Mouse (Mus musculus): ENCODE results near the gene Mms19. TPM values are rescaled to one million over a fixed set of nuclear protein-coding genes. Genes with fewer than 3 reads are reported as not detected.
"Not testable (repeated sequence)": the region's sequence is repeated elsewhere in the genome, so short reads cannot be mapped to it uniquely, and the experiment has no call there.

The Mms19 gene
- polyA plus RNA-seq, 1 experiment from 2014 or later: 42.0 TPM

- H3K9me3 ChIP-seq (replicated peaks): no peaks in the 10 kb centered on the region
Measured at GRCm38 (mm10) chr19:41920412-41921067, 60.4 kb downstream of the Mms19 start.

GRCm38 (mm10) chr19:41919471-41919870, 61.5 kb downstream of the Mms19 start:
- peaks cover 6% of the 10 kb centered on the region for H3K4me1 ChIP-seq
- ATAC-seq (ENCODE audit: insufficient number of reproducible peaks, low FRiP score, low TSS enrichment, low read depth): no peak
- H3K4me3 ChIP-seq (replicated peaks): no peak overlapping the region
- peaks cover 66% of the 10 kb centered on the region for H3K36me3 ChIP-seq
- no peaks in the 10 kb centered on the region for H3K9me3 ChIP-seq (replicated peaks)
- H3K4me2 ChIP-seq (replicated peaks): no peak overlapping the region
- no peaks in the 10 kb centered on the region for H3K27me3 ChIP-seq
- H3K9ac ChIP-seq: no peak overlapping the region
- H3K27ac ChIP-seq (replicated peaks): no peak overlapping the region
- 73% methylated on average over 4 of the region's 4 CpGs for WGBS

More at GRCm38 (mm10) chr19:41920412-41921067, 60.4 kb downstream of the Mms19 start:
- H3K36me3 ChIP-seq: peaks cover 71% of the 10 kb centered on the region
- no peaks in the 10 kb centered on the region for H3K4me1 ChIP-seq
- no peaks in the 10 kb centered on the region for H3K27me3 ChIP-seq
- H3K9ac ChIP-seq: no peak overlapping the region
- ATAC-seq (ENCODE audit: insufficient number of reproducible peaks, low FRiP score, low TSS enrichment, low read depth): no peak
- no peak overlapping the region for H3K4me2 ChIP-seq (replicated peaks)
- no peak overlapping the region for H3K27ac ChIP-seq (replicated peaks)
- WGBS: 71% methylated on average over 5 of the region's 5 CpGs
- H3K4me3 ChIP-seq (replicated peaks): no peak overlapping the region

GRCm38 (mm10) chr19:41916853-41917252, 64.1 kb downstream of the Mms19 start:
- no peaks in the 10 kb centered on the region for H3K27me3 ChIP-seq
- H3K9ac ChIP-seq: no peak overlapping the region
- peaks cover 42% of the 10 kb centered on the region for H3K36me3 ChIP-seq
- H3K27ac ChIP-seq (replicated peaks): no peak overlapping the region
- no peak for ATAC-seq (ENCODE audit: insufficient number of reproducible peaks, low FRiP score, low TSS enrichment, low read depth)
- no peaks in the 10 kb centered on the region for H3K9me3 ChIP-seq (replicated peaks)
- H3K4me1 ChIP-seq: peaks cover 25% of the 10 kb centered on the region
- no peak overlapping the region for H3K4me2 ChIP-seq (replicated peaks)
- H3K4me3 ChIP-seq (replicated peaks): no peak overlapping the region
- WGBS: 81% methylated on average over 4 of the region's 4 CpGs

GRCm38 (mm10) chr19:41915294-41915693, 65.7 kb downstream of the Mms19 start:
- H3K36me3 ChIP-seq: peaks cover 34% of the 10 kb centered on the region
- H3K4me2 ChIP-seq (replicated peaks): no peak overlapping the region
- 82% methylated on average over 3 of the region's 3 CpGs for WGBS
- H3K9me3 ChIP-seq (replicated peaks): no peaks in the 10 kb centered on the region
- no peak overlapping the region for H3K27ac ChIP-seq (replicated peaks)
- no peak overlapping the region for H3K9ac ChIP-seq
- no peaks in the 10 kb centered on the region for H3K27me3 ChIP-seq
- ATAC-seq (ENCODE audit: insufficient number of reproducible peaks, low FRiP score, low TSS enrichment, low read depth): no peak
- no peak overlapping the region for H3K4me3 ChIP-seq (replicated peaks)
- H3K4me1 ChIP-seq: peaks cover 25% of the 10 kb centered on the region

- H3K4me3 ChIP-seq (replicated peaks): 0 out of 2 replicates have a peak overlapping the region, but pooled peaks have one; percentile 93
- H3K4me1 ChIP-seq: peaks cover 25% of the 10 kb centered on the region
- H3K9me3 ChIP-seq (replicated peaks); H3K9ac ChIP-seq; H3K27me3 ChIP-seq; ATAC-seq (ENCODE audit: insufficient number of reproducible peaks, low FRiP score, low TSS enrichment, low read depth); H3K27ac ChIP-seq (replicated peaks): not testable (repeated sequence)
- H3K36me3 ChIP-seq: peaks cover 29% of the 10 kb centered on the region
- peak overlapping the region; percentile 69; the same call in 1 of the 2 replicates for H3K4me2 ChIP-seq (replicated peaks)
Measured at GRCm38 (mm10) chr19:41914592-41914882, 66.4 kb downstream of the Mms19 start.

- WGBS: 28% methylated on average over 6 of the region's 6 CpGs
- Histone ChIP-seq H3K9me3 (replicated peaks) (no peaks in the 10 kb centered on the region), H3K27ac (replicated peaks) (peak overlapping the region; percentile 6; the same call in 1 of the 2 replicates), H3K9ac (peak overlapping the region; percentile 94; the same call in 1 of the 2 replicates), H3K4me2 (replicated peaks) (peak overlapping the region; percentile 69), H3K4me1 (peaks cover 25% of the 10 kb centered on the region), H3K36me3 (peaks cover 23% of the 10 kb centered on the region), H3K27me3 (no peaks in the 10 kb centered on the region), H3K4me3 (replicated peaks) (peak overlapping the region; percentile 93)
- ATAC-seq (ENCODE audit: insufficient number of reproducible peaks, low FRiP score, low TSS enrichment, low read depth): no peak
Measured at GRCm38 (mm10) chr19:41913774-41914591, 67.0 kb downstream of the Mms19 start.

- H3K4me1 ChIP-seq: peaks cover 25% of the 10 kb centered on the region
- peak overlapping the region; percentile 69 for H3K4me2 ChIP-seq (replicated peaks)
- H3K27me3 ChIP-seq: no peaks in the 10 kb centered on the region
- peak overlapping the region; percentile 94 for H3K27ac ChIP-seq (replicated peaks)
- ATAC-seq (ENCODE audit: insufficient number of reproducible peaks, low FRiP score, low TSS enrichment, low read depth): peak; percentile 63
- H3K4me3 ChIP-seq (replicated peaks): peak overlapping the region; percentile 93
- H3K36me3 ChIP-seq: peaks cover 17% of the 10 kb centered on the region
- H3K9ac ChIP-seq: peak overlapping the region; percentile 94
- H3K9me3 ChIP-seq (replicated peaks): no peaks in the 10 kb centered on the region
- whole genome bisulfite sequencing: 5% methylated on average over 49 of the region's 53 CpGs
Measured at GRCm38 (mm10) chr19:41912121-41913080, 68.6 kb downstream of the Mms19 start.

GRCm38 (mm10) chr19:41911178-41912073, 69.5 kb downstream of the Mms19 start, which contains the start of gene Pgam1:
Gene Pgam1, plus strand, starts transcription at chr19:41911923.
- peak within 1 kb of the TSS; percentile 69 for H3K4me2 ChIP-seq (replicated peaks)
- peaks cover 25% of the 10 kb centered on the region for H3K4me1 ChIP-seq
- peak within 1 kb of the TSS; percentile 93 for H3K4me3 ChIP-seq (replicated peaks)
- peaks cover 8% of the 10 kb centered on the region for H3K36me3 ChIP-seq
- peak within 1 kb of the TSS; percentile 94 for H3K27ac ChIP-seq (replicated peaks)
- no peaks in the 10 kb centered on the region for H3K9me3 ChIP-seq (replicated peaks)
- 4% methylated on average over 54 of the region's 54 CpGs for WGBS
- H3K9ac ChIP-seq: peak within 1 kb of the TSS; percentile 94
- ATAC-seq (ENCODE audit: insufficient number of reproducible peaks, low FRiP score, low TSS enrichment, low read depth): peak; percentile 93
- no peaks in the 10 kb centered on the region for H3K27me3 ChIP-seq

- Histone ChIP-seq H3K4me3 (replicated peaks) (no peak overlapping the region), H3K4me1 (peaks cover 25% of the 10 kb centered on the region), H3K27ac (replicated peaks) (no peak overlapping the region), H3K36me3 (no peaks in the 10 kb centered on the region), H3K4me2 (replicated peaks) (no peak overlapping the region), H3K9me3 (replicated peaks) (no peaks in the 10 kb centered on the region), H3K27me3 (no peaks in the 10 kb centered on the region), H3K9ac (no peak overlapping the region)
- 81% methylated on average over 2 of the region's 2 CpGs for WGBS
- no peak for ATAC-seq (ENCODE audit: insufficient number of reproducible peaks, low FRiP score, low TSS enrichment, low read depth)
Measured at GRCm38 (mm10) chr19:41910396-41910795, 70.6 kb downstream of the Mms19 start.

- Histone ChIP-seq H3K36me3 (no peaks in the 10 kb centered on the region), H3K4me2 (replicated peaks) (no peak overlapping the region), H3K4me1 (peaks cover 11% of the 10 kb centered on the region), H3K4me3 (replicated peaks) (no peak overlapping the region), H3K27ac (replicated peaks) (no peak overlapping the region), H3K9ac (no peak overlapping the region), H3K27me3 (no peaks in the 10 kb centered on the region), H3K9me3 (replicated peaks) (no peaks in the 10 kb centered on the region)
- 90% methylated on average over 3 of the region's 3 CpGs for whole genome bisulfite sequencing
- ATAC-seq (ENCODE audit: insufficient number of reproducible peaks, low FRiP score, low TSS enrichment, low read depth): no peak
Measured at GRCm38 (mm10) chr19:41908736-41909135, 72.2 kb downstream of the Mms19 start.
